Mouse (Mus musculus) hindbrain, embryonic 13.5 days (tissue): ENCODE measurements around the gene C2cd3. TPM values are rescaled to one million over a fixed set of nuclear protein-coding genes. Genes with fewer than 3 reads are reported as not detected.

Experiments
- ATAC-seq: fragments of 200-750 bp; cut with Nextera tagmentation; 2 replicates; pipeline ENCODE4 v1.8.0; 2017; ENCODE audit warnings: moderate TSS enrichment; ENCODE audit not compliant: low FRiP score
- H3K27ac ChIP-seq: fragments of 300-500 bp; sonication (generic); 2 replicates; pipeline ENCODE4 v1.5.1; 2015; ENCODE audit warnings: inconsistent platforms, mild to moderate bottlenecking, moderate library complexity
- H3K27me3 ChIP-seq: fragments of 300-500 bp; sonication (generic); 2 replicates; pipeline ENCODE4 v1.6.1; 2015; ENCODE audit warnings: mild to moderate bottlenecking, inconsistent platforms
- H3K36me3 ChIP-seq: fragments of 300-500 bp; sonication (generic); 2 replicates; pipeline ENCODE4 v1.6.1; 2015; ENCODE audit warnings: mild to moderate bottlenecking, inconsistent platforms
- H3K4me1 ChIP-seq: fragments of 300-500 bp; sonication (generic); replicated peaks from 2 replicates; pipeline ENCODE4 v1.6.1; 2015; ENCODE audit warnings: inconsistent platforms
- H3K4me2 ChIP-seq: fragments of 300-500 bp; sonication (generic); 2 replicates; pipeline ENCODE4 v1.6.1; 2015; ENCODE audit warnings: inconsistent platforms, mild to moderate bottlenecking, moderate library complexity
- H3K4me3 ChIP-seq: fragments of 300-500 bp; sonication (generic); 2 replicates; pipeline ENCODE4 v1.5.1; 2015; ENCODE audit warnings: mild to moderate bottlenecking, inconsistent platforms
- H3K9ac ChIP-seq: fragments of 300-500 bp; sonication (generic); 2 replicates; pipeline ENCODE4 v1.6.1; 2015; ENCODE audit warnings: mild to moderate bottlenecking, inconsistent platforms
- H3K9me3 ChIP-seq: fragments of 300-500 bp; sonication (generic); 2 replicates; pipeline ENCODE4 v1.6.1; 2016; ENCODE audit warnings: inconsistent platforms
- WGBS: fragments of 180-500 bp; shearing (Covaris S2); methylation state at CpG from one replicate; pipeline ENCODE4 v1.1.7; 2015; 5-methylcytosine and 5-hydroxymethylcytosine counted together
- polyA plus RNA-seq: library from polyadenylated mRNA; unstranded; fragments of >200 nt; fragmentation: Nextera tagmentation; extraction: Ambion mirVana; gene quantifications from 2 replicates; pipeline ENCODE4 v1.2.1, GENCODE M21; 2015

Gene C2cd3
- polyA plus RNA-seq, 1 experiment from 2014 or later, result 19.6 TPM

GRCm38 (mm10) chr7:100495042-100495441, 123.0 kb downstream of the C2cd3 start:
- no peaks in the 10 kb centered on the region for H3K9me3 ChIP-seq
- H3K4me3 ChIP-seq, result no peak overlapping the region
- 49% methylated on average over 8 of the region's 8 CpGs for WGBS
- peaks cover 46% of the 10 kb centered on the region for H3K4me1 ChIP-seq
- peaks cover 8% of the 10 kb centered on the region for H3K36me3 ChIP-seq
- H3K9ac ChIP-seq, result 0 out of 2 replicates have a peak overlapping the region, but pooled peaks have one; percentile 13
- peak overlapping the region; percentile 70 for H3K4me2 ChIP-seq
- H3K27ac ChIP-seq, result peak overlapping the region; percentile 87
- peaks cover 18% of the 10 kb centered on the region for H3K27me3 ChIP-seq
- no peak for ATAC-seq

DNA sequence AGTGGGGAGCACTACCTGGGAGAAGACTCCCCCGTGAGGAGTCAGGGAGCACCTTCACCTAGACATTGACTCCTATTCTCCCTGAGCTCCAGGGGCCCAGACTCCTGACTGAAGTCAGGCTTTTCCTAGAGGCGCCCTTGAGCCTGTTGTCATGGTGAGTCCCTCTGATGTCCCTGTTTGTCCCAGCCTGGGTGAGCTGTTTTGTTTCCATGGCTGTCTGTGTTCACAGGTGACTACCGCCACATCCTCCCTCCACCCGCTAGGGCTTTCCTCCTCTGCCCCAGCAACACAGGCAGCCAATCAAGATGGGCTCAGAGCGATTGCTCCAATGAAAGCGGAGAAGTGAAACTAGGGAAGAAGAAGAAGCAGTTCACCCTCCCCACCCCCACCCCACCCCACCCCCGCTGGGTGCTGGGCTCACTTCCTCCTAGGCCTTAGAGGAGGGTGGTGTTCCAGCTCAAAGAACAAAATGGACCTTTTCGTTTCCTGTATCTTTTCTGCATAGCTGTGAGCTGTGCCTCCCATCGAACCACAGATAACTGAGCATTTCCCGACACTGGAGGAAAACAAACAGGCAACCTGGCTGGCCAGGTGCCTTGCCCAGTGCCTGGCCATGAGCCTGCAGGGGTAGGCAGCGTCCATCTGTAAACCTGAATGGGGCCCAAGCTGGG, 123.7 kb downstream of the C2cd3 start:
- H3K36me3 ChIP-seq, result peaks cover 8% of the 10 kb centered on the region
- peak overlapping the region; percentile 87 for H3K27ac ChIP-seq
- peaks cover 46% of the 10 kb centered on the region for H3K4me1 ChIP-seq
- WGBS, result 30% methylated on average over 11 of the region's 11 CpGs
- H3K9me3 ChIP-seq, result no peaks in the 10 kb centered on the region
- H3K4me3 ChIP-seq, result no peak overlapping the region
- H3K4me2 ChIP-seq, result peak overlapping the region; percentile 70
- peak; percentile 75 for ATAC-seq
- H3K27me3 ChIP-seq, result peaks cover 18% of the 10 kb centered on the region
- 0 out of 2 replicates have a peak overlapping the region, but pooled peaks have one; percentile 29 for H3K9ac ChIP-seq

DNA sequence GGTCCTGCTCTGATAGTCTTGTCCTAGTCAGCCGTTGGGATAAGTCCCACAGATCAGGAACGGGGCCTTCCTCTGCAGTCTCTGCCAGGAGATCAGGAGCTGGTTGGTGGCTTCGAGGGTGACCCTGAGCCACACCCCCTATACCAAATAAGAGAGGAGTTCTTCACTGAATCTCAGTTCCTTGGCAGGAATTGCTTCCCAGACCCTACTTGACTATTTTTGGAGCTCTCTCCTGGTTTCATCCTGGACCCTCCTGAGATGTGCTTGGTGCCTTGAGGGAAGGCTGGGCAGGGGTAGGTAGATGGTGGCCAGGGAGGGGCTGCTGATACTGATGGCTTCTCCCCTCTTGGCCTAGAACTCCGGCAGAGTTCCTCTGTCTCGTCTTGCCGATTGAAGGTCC, 124.3 kb downstream of the C2cd3 start:
- Histone ChIP-seq H3K9ac (0 out of 2 replicates have a peak overlapping the region, but pooled peaks have one; percentile 29), H3K9me3 (no peaks in the 10 kb centered on the region), H3K4me2 (peak overlapping the region; percentile 70; the same call in 1 of the 2 replicates), H3K36me3 (peaks cover 8% of the 10 kb centered on the region), H3K27me3 (peaks cover 18% of the 10 kb centered on the region), H3K27ac (peak overlapping the region; percentile 87), H3K4me3 (no peak overlapping the region), H3K4me1 (peaks cover 46% of the 10 kb centered on the region)
- WGBS, result 83% methylated on average over 6 of the region's 6 CpGs
- ATAC-seq, result no peak

DNA sequence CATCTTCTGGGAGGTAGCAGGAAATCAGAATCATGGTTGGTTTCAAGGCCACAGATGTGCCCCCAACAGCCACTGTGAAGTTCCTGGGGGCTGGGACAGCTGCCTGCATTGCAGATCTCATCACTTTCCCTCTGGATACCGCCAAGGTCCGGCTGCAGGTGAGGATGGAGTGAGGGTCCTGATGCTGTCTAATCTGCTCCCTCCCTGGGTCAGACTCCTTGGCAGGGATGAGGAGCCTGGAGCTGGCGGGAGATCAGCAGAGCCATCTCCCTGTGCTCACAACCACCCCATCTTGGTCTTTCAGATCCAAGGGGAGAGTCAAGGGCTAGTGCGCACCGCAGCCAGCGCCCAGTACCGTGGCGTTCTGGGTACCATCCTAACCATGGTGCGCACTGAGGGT, 124.8 kb downstream of the C2cd3 start:
- H3K27ac ChIP-seq, result peak overlapping the region; percentile 87; the same call in 1 of the 2 replicates
- over 99% methylated on average over 9 of the region's 9 CpGs for WGBS
- no peaks in the 10 kb centered on the region for H3K9me3 ChIP-seq
- ATAC-seq, result no peak
- peaks cover 8% of the 10 kb centered on the region for H3K36me3 ChIP-seq
- H3K27me3 ChIP-seq, result peaks cover 18% of the 10 kb centered on the region
- peaks cover 46% of the 10 kb centered on the region for H3K4me1 ChIP-seq
- no peak overlapping the region for H3K4me2 ChIP-seq
- H3K4me3 ChIP-seq, result no peak overlapping the region
- H3K9ac ChIP-seq, result no peak overlapping the region

GRCm38 (mm10) chr7:100497402-100497801, 125.4 kb downstream of the C2cd3 start:
- Histone ChIP-seq H3K27ac (no peak overlapping the region), H3K9ac (no peak overlapping the region), H3K4me1 (peaks cover 46% of the 10 kb centered on the region), H3K27me3 (peaks cover 15% of the 10 kb centered on the region), H3K36me3 (peaks cover 8% of the 10 kb centered on the region), H3K4me3 (no peak overlapping the region), H3K9me3 (no peaks in the 10 kb centered on the region), H3K4me2 (no peak overlapping the region)
- WGBS, result 81% methylated on average over 4 of the region's 4 CpGs
- no peak for ATAC-seq

DNA sequence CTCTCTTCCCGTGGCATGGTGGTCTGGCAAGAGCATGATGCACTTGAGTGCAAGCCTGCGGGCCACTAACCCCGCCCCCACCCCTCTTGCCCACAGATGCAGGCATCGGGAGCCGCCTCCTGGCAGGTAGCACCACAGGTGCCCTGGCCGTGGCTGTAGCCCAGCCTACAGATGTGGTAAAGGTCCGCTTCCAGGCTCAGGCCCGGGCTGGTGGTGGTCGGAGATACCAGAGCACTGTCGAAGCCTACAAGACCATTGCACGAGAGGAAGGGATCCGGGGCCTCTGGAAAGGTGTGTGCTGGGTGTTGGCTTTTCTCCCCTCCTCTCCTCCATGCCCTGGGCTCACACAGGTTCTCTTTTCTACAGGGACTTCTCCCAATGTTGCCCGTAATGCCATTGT, 125.9 kb downstream of the C2cd3 start:
- Histone ChIP-seq H3K4me1 (peaks cover 40% of the 10 kb centered on the region), H3K9me3 (no peaks in the 10 kb centered on the region), H3K4me3 (no peak overlapping the region), H3K27ac (no peak overlapping the region), H3K36me3 (peaks cover 8% of the 10 kb centered on the region), H3K27me3 (peaks cover 9% of the 10 kb centered on the region; the same call in 1 of the 2 replicates), H3K9ac (no peak overlapping the region), H3K4me2 (no peak overlapping the region)
- WGBS, result 93% methylated on average over 13 of the region's 13 CpGs
- no peak for ATAC-seq

- H3K9me3 ChIP-seq, result no peaks in the 10 kb centered on the region
- no peaks in the 10 kb centered on the region for H3K27me3 ChIP-seq
- H3K4me2 ChIP-seq, result no peak overlapping the region
- no peak overlapping the region for H3K4me3 ChIP-seq
- no peak overlapping the region for H3K27ac ChIP-seq
- ATAC-seq, result no peak
- H3K4me1 ChIP-seq, result peaks cover 26% of the 10 kb centered on the region
- no peak overlapping the region for H3K9ac ChIP-seq
- H3K36me3 ChIP-seq, result peaks cover 8% of the 10 kb centered on the region
Observed at GRCm38 (mm10) chr7:100499465-100499864, 127.4 kb downstream of the C2cd3 start.

- Histone ChIP-seq H3K4me1 (peaks cover 16% of the 10 kb centered on the region), H3K9ac (no peak overlapping the region), H3K36me3 (peaks cover 8% of the 10 kb centered on the region), H3K4me2 (no peak overlapping the region), H3K9me3 (no peaks in the 10 kb centered on the region), H3K4me3 (no peak overlapping the region), H3K27ac (no peak overlapping the region), H3K27me3 (no peaks in the 10 kb centered on the region)
- no peak for ATAC-seq
- 69% methylated on average over 16 of the region's 16 CpGs for WGBS
Observed at GRCm38 (mm10) chr7:100500276-100500977, 128.4 kb downstream of the C2cd3 start.

- ATAC-seq, result no peak
- Histone ChIP-seq H3K27me3 (no peaks in the 10 kb centered on the region), H3K9ac (no peak overlapping the region), H3K4me1 (peaks cover 8% of the 10 kb centered on the region), H3K27ac (no peak overlapping the region), H3K4me2 (no peak overlapping the region), H3K4me3 (no peak overlapping the region), H3K9me3 (no peaks in the 10 kb centered on the region), H3K36me3 (peaks cover 8% of the 10 kb centered on the region)
- WGBS, result 69% methylated on average over 6 of the region's 6 CpGs
Observed at GRCm38 (mm10) chr7:100501027-100501843, 129.2 kb downstream of the C2cd3 start.

DNA sequence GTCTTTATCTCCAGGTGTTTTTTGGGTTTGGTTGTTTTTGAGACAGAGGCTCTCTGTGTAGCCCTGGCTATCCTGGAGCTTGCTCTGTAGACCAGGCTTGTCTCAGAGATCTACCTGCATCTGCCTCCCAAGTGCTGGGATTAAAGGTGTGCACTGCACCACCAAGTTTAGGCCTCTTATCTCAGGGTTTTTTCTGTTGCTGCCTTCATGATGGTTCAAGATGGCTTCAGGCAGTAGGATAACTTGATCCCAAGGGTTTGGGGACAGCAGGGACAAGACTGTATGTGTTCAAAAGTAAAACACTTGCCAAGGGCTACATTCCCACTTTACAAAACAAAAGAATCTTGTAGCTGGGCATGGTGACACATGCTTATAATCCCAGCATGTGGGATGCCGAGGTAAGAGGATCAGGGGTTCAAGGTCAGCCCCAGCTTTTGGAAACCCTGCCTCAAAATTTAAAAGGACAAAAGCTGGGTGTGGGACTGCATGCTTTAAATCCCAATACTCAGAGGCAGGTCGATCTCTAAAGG, 129.9 kb downstream of the C2cd3 start:
- no peak for ATAC-seq
- WGBS, result 74% methylated on average over 2 of the region's 2 CpGs
- H3K9me3 ChIP-seq, result no peaks in the 10 kb centered on the region
- peaks cover 7% of the 10 kb centered on the region for H3K36me3 ChIP-seq
- no peak overlapping the region for H3K4me3 ChIP-seq
- H3K4me1 ChIP-seq, result peaks cover 1% of the 10 kb centered on the region; the same call in 1 of the 2 replicates
- H3K27me3 ChIP-seq, result no peaks in the 10 kb centered on the region
- H3K9ac ChIP-seq, result no peak overlapping the region
- H3K27ac ChIP-seq, result no peak overlapping the region
- no peak overlapping the region for H3K4me2 ChIP-seq

DNA sequence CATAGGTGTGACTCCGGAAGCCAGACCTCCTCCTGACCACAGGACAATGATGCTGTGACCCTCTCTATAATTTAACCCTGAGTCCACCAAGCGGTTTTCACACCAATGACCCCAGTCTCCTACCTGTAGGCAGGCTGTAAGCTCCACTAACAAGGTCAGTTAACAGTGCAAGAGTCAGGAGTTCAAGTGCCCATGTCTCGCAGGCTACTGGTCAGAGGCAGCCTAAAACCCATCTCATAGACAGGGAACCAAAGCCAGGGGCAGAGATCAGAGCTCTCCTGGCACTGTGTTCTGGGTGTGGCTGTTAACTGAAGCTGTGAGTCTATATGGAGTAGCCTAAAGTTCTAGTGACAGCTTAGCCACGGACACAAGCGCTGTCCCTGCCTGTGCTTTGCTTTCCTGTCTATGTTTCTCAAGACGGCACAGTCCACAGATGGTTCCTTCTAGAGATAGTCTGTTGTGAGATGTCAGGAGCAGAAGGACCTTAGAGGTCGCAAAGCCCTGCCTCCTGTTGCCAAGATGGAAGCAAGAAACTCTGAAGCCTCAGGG, 130.4 kb downstream of the C2cd3 start:
- ATAC-seq, result no peak
- H3K27me3 ChIP-seq, result no peaks in the 10 kb centered on the region
- no peak overlapping the region for H3K27ac ChIP-seq
- H3K9ac ChIP-seq, result no peak overlapping the region
- no peaks in the 10 kb centered on the region for H3K9me3 ChIP-seq
- peaks cover 4% of the 10 kb centered on the region; the same call in 1 of the 2 replicates for H3K36me3 ChIP-seq
- H3K4me1 ChIP-seq, result no peaks in the 10 kb centered on the region
- no peak overlapping the region for H3K4me2 ChIP-seq
- 84% methylated on average over 7 of the region's 7 CpGs for WGBS
- H3K4me3 ChIP-seq, result no peak overlapping the region

DNA sequence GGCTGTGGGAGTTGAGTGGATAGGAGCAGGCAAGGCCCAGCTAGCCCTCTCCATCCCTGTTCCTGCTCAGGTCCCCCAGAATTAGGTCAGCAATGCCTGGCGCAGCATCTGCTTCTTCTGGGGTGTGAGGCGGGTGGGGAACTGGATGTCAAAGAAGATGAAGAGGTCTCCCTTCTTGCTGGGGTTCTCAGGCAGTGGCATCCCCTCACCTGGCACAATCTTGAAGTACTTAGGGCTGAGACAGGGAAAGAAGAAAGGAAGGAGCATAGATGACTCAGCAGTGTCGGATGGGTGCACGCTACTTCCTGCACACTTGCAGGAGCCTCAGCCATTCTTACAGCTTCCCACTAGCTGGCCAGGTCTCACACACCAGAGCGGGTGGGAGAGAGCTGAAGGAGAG, 131.0 kb downstream of the C2cd3 start:
- 91% methylated on average over 5 of the region's 5 CpGs for WGBS
- no peak for ATAC-seq
- no peaks in the 10 kb centered on the region for H3K4me1 ChIP-seq
- H3K27me3 ChIP-seq, result no peaks in the 10 kb centered on the region
- no peak overlapping the region for H3K9ac ChIP-seq
- H3K4me3 ChIP-seq, result no peak overlapping the region
- H3K27ac ChIP-seq, result no peak overlapping the region
- H3K9me3 ChIP-seq, result no peaks in the 10 kb centered on the region
- peaks cover under 1% of the 10 kb centered on the region; the same call in 1 of the 2 replicates for H3K36me3 ChIP-seq
- H3K4me2 ChIP-seq, result no peak overlapping the region
